Mouse (Mus musculus) megakaryocyte, embryonic 14.5 days (primary cell): Measurements from ENCODE around the gene Pnkd. TPM values are rescaled to one million over a fixed set of nuclear protein-coding genes. Genes with fewer than 3 reads are reported as not detected.
"Not testable (repeated sequence)": the region's sequence is repeated elsewhere in the genome, so short reads cannot be mapped to it uniquely, and the experiment has no call there.

ENCODE experiments used
- H3K27me3 ChIP-seq: replicated peaks from 2 replicates; pipeline ENCODE3; 2012; ENCODE audit warnings: inconsistent platforms
- H3K36me3 ChIP-seq: replicated peaks from 2 replicates; pipeline ENCODE3; 2012; ENCODE audit warnings: low read length, inconsistent platforms, mixed read lengths
- H3K4me1 ChIP-seq: 2 replicates; pipeline ENCODE4 v1.6.1; 2012; ENCODE audit warnings: inconsistent platforms
- H3K4me3 ChIP-seq: replicated peaks from 2 replicates; pipeline ENCODE3; 2012; ENCODE audit warnings: moderate library complexity, mild to moderate bottlenecking, inconsistent platforms
- H3K9me3 ChIP-seq: 2 replicates; pipeline ENCODE4 v1.6.1; 2012; ENCODE audit warnings: inconsistent platforms
- FLI1 ChIP-seq: IDR thresholded peaks from 2 replicates; pipeline ENCODE4 v1.6.1; 2012; ENCODE audit warnings: low read length, inconsistent platforms, mixed read lengths
- GATA1 ChIP-seq: IDR thresholded peaks from 3 replicates; pipeline ENCODE4 v1.6.1; 2012; ENCODE audit warnings: mixed read lengths, low read length, inconsistent platforms, borderline replicate concordance
- polyA plus RNA-seq: library from polyadenylated mRNA; stranded (reverse); fragments of >175 nt; gene quantifications from 2 replicates; pipeline ENCODE4 v1.2.3, GENCODE M21; 2012; ENCODE audit warnings: low replicate concordance; ENCODE audit not compliant: insufficient read depth

Pnkd gene
- polyA plus RNA-seq, 1 experiment = 116 TPM

DNA sequence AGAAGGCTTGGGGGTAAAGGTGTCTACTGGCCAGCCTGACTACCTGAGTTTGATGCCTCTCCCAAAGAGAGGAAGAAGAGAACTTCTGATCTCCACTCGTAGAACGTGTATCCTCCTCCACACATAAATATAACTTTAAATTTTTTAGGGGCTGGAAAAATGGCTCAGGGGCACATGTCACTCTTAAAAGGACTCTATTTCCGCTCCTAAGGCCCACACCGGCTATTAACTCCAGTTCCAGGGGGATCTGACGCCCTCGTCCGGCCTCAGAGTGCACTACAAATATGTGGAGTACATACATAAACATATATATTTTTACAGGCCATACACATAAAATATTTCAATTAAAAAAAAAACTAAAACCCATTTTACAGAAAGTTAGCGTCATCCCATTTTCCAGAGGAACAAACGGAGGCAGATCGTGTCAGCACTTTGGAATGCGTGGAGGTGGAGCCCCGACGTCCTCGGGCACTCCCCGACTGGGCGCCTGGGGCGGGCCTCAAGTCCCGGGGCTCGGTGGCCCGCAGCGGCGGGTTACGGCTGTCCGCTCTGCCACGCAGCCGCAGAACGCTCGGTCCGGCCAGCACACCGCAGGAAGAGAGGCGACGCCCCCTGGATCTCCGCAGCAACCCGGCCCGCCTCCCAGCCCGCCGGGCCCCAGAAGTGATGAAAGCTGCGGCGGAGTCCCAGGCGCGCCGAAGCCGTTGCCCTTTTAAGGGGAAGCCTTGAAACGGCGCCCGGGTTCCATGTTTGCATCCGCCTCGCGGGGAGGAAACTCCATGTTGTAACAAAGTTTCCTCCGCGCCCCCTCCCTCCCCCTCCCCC lies 106.4 kb downstream of the Pnkd start, which contains the start of gene Ctdsp1:
Ctdsp1 (plus strand) TSS at position 586 of the 825 bp plus-strand sequence.
- Histone ChIP-seq H3K9me3 (no peaks in the 10 kb centered on the region), H3K36me3 (peaks cover 26% of the 10 kb centered on the region), H3K4me3 (peak within 1 kb of the TSS; percentile 97), H3K27me3 (no peaks in the 10 kb centered on the region), H3K4me1 (peaks cover 86% of the 10 kb centered on the region)
- TF ChIP-seq FLI1 = no peak
- no peak for TF ChIP-seq GATA1

GRCm38 (mm10) chr1:74391844-74392441 lies 107.2 kb downstream of the Pnkd start:
- TF ChIP-seq FLI1 (no peak), GATA1 (no peak)
- H3K36me3 ChIP-seq = peaks cover 26% of the 10 kb centered on the region
- H3K4me1 ChIP-seq = peaks cover 85% of the 10 kb centered on the region
- H3K27me3 ChIP-seq = no peaks in the 10 kb centered on the region
- peak overlapping the region; percentile 97 for H3K4me3 ChIP-seq
- no peaks in the 10 kb centered on the region for H3K9me3 ChIP-seq

GRCm38 (mm10) chr1:74392446-74392994 lies 107.8 kb downstream of the Pnkd start:
- TF ChIP-seq GATA1 (no peak), FLI1 (no peak)
- Histone ChIP-seq H3K9me3 (no peaks in the 10 kb centered on the region), H3K4me1 (peaks cover 81% of the 10 kb centered on the region), H3K4me3 (peak overlapping the region; percentile 97), H3K36me3 (peaks cover 26% of the 10 kb centered on the region), H3K27me3 (no peaks in the 10 kb centered on the region)

GRCm38 (mm10) chr1:74393010-74393409 lies 108.3 kb downstream of the Pnkd start:
- H3K27me3 ChIP-seq = no peaks in the 10 kb centered on the region
- peaks cover 26% of the 10 kb centered on the region for H3K36me3 ChIP-seq
- TF ChIP-seq GATA1 (no peak), FLI1 (no peak)
- H3K9me3 ChIP-seq = no peaks in the 10 kb centered on the region
- H3K4me3 ChIP-seq = peak overlapping the region; percentile 97
- H3K4me1 ChIP-seq = peaks cover 81% of the 10 kb centered on the region

DNA sequence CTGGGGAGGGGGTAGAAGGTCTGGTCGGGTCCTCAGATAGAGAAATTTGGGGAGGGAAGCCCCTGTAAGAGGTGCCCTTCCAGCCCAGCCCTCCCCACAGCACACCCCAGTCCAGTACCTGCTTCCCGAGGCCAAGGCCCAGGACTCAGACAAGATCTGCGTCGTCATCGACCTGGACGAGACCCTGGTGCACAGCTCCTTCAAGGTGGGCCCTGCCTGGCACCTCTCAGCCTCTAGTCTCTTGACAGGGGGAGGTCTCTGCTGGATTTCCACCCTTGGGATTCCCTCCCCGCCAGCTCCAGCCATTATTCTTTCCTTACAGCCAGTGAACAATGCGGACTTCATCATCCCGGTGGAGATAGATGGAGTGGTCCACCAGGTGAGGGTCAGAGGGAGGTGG lies 109.0 kb downstream of the Pnkd start:
- Histone ChIP-seq H3K9me3 (no peaks in the 10 kb centered on the region), H3K4me3 (no peak overlapping the region), H3K27me3 (no peaks in the 10 kb centered on the region), H3K36me3 (peaks cover 26% of the 10 kb centered on the region), H3K4me1 (peaks cover 77% of the 10 kb centered on the region)
- no peak for TF ChIP-seq GATA1
- no peak for TF ChIP-seq FLI1

DNA sequence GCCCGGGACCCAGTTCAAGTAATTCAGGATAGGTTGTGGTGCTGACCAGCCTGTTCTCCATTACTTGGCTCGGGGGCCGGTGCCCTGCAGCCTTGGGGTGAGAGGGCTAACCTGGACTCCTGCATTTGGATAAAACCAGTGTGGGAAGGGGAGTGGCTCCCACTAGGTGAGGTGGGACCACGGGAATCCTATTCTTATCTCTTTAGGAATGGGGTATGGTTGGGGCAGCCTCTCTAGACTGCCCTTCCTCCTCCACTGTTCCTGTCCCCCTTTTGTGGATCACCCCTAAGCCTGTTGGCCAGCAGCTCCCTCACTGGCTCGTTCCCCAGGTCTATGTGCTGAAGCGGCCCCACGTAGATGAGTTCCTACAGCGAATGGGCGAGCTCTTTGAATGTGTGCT lies 109.6 kb downstream of the Pnkd start:
- Histone ChIP-seq H3K4me1 (peaks cover 73% of the 10 kb centered on the region), H3K4me3 (no peak overlapping the region), H3K27me3 (no peaks in the 10 kb centered on the region), H3K9me3 (no peaks in the 10 kb centered on the region), H3K36me3 (peaks cover 26% of the 10 kb centered on the region)
- TF ChIP-seq GATA1 = no peak

DNA sequence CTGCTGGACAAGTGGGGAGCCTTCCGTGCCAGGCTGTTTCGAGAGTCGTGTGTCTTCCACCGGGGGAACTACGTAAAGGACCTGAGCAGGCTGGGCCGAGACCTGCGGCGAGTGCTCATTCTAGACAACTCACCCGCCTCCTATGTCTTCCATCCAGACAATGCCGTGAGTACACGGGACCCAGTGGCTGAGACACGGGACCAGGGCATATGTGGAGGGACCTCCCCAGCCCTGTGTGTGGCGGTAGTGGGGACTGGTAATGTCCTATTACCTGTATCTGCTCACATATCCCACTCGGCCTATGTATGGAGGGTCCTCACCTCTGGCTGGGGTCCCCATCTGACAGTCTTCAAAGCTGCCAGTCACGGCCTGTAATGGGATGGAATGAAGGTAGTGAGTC lies 110.1 kb downstream of the Pnkd start:
- Histone ChIP-seq H3K27me3 (no peaks in the 10 kb centered on the region), H3K36me3 (peaks cover 26% of the 10 kb centered on the region), H3K9me3 (no peaks in the 10 kb centered on the region), H3K4me3 (no peak overlapping the region), H3K4me1 (peaks cover 67% of the 10 kb centered on the region)
- TF ChIP-seq GATA1 = no peak
- no peak for TF ChIP-seq FLI1

- H3K27me3 ChIP-seq = no peaks in the 10 kb centered on the region
- TF ChIP-seq FLI1 (no peak), GATA1 (no peak)
- peaks cover 63% of the 10 kb centered on the region for H3K4me1 ChIP-seq
- no peaks in the 10 kb centered on the region for H3K9me3 ChIP-seq
- H3K4me3 ChIP-seq = no peak overlapping the region
- H3K36me3 ChIP-seq = peaks cover 26% of the 10 kb centered on the region
Observed at GRCm38 (mm10) chr1:74395290-74395689, 110.6 kb downstream of the Pnkd start.

DNA sequence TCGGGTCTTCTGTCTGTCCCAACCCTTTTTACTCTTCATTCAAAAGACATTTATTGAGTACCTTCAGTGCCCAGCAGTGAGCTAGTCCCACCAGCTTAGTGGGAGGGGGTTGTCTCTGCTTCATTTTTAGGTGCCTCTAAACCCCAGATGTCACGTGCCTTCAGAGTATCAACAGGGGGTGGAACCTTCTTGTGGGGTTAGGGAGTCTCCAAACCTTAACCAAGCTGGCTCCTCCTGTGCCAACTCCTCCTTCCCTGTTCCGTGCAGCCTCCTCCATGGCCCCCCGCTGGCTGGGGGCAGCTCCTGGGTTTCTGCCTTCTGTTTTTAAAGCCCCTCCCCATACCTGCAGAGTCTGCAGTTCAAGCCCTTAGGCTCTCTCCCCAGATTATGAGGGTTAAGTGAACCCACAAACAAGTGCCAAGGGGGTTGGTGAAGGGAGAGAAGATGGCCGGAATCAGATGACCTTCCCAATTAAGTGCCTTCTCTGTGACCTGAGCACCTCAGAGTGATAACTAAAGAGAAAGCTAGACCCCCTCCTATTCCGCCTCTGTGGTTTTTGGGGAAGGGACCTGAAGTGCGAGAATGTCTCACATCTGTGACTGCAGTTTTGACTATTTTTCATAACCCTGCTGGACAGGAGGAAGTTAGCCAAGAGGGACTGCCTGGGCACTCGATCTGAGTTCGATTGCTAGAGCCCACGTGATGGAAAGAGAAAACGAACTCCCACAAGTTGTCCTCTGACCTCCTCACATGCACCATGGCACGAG lies 111.9 kb downstream of the Pnkd start:
- not testable (repeated sequence) for H3K9me3 ChIP-seq, H3K27me3 ChIP-seq
- peaks cover 26% of the 10 kb centered on the region for H3K36me3 ChIP-seq
- peaks cover 60% of the 10 kb centered on the region for H3K4me1 ChIP-seq
- peak overlapping the region; percentile 95 for H3K4me3 ChIP-seq
